Mouse (Mus musculus): ENCODE measurements around the gene Isg20l2. TPM values are rescaled to one million over a fixed set of nuclear protein-coding genes. Genes with fewer than 3 reads are reported as not detected.
"Not testable (repeated sequence)": the region's sequence is repeated elsewhere in the genome, so short reads cannot be mapped to it uniquely, and the experiment has no call there.

Gene Isg20l2
- total RNA-seq (2021) = 10 to 100 TPM; 15.7 TPM
- long read RNA-seq, experiment 1, transcript Isg20l2-201 (4 exons, 2,893 nt) = major isoform, 24 of 27 reads
- long read RNA-seq, experiment 1, partial matches to known transcripts = 2 of 27 reads
- long read RNA-seq, experiment 1, other reads (novel, unspliced or antisense) = 1 of 27 reads
- long read RNA-seq, experiment 2, transcript Isg20l2-201 (4 exons, 2,893 nt) = major isoform, 16 of 20 reads
- long read RNA-seq, experiment 2, partial matches to known transcripts = 4 of 20 reads
- long read RNA-seq, experiment 2, other reads (novel, unspliced or antisense) = 0 of 20 reads

DNA sequence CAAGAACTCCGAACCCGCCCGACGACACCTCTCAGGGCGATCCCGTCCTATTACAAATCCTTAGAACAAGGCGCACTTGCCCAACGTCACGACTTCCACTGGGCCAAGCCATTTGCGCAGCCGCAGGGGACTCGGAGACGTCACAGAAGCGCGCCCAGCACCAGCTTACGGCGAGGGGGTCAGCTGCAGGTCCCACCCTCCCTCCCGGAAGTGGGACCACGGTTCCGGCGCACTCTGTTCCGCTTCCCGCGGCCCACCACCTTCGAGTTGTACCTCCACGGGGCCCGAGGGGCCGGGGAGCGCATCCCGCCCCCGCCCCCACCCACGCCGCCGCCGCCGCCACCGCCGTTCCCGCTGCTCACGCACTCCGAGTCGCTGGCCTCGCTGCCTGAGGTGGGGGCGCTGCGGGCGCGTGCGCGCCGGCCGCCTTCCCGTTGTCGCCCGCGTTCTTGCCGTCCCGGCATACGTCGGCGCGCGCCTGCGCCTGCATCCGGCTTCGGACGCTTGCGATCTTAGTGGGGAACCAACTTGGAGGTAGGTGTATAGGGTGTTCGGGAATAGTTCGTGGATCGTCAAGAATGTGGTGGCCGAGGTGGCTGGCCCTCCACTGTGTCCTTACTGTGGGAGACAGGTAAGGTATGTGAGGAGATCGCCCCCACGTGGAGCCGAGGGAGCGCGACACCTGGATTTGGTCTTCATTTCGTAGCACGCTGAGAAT lies at the start of gene Isg20l2, which contains the start of gene Rrnad1:
Gene Isg20l2, plus strand, starts transcription at position 237 of the 718 bp plus-strand sequence.
Gene Rrnad1, minus strand, starts transcription at position 640 of the 718 bp plus-strand sequence.
- intact Hi-C loops (cut with DNase I) = loop anchor here (10.0 kb wide), 1 partner anchor 135 kb away; the partner anchor contains the start of genes Insrr and Ntrk1
- peak; percentile 96 to 98 for DNase-seq

DNA sequence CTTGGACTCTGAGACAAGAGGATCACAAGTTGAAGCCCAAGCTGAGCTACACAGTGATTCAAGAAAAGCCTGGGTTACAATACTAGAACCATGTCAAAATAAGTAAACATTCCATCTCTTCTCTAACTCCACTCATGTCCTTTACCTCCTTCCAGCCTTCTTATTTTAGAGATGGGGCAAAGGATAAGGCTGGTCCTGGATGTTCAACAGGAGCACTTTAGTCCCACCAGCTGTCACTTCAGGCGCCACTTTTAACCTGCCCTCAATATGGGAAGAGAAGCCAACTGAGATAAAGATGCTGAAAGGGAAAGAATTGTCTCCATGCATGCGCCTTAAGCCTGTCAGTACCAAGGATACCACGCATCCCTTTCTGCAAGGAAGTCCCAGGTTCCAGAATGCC lies 45.8 kb upstream of the Isg20l2 start:
- intact Hi-C loops (cut with DNase I) = no loop called here
- no peak for DNase-seq

DNA sequence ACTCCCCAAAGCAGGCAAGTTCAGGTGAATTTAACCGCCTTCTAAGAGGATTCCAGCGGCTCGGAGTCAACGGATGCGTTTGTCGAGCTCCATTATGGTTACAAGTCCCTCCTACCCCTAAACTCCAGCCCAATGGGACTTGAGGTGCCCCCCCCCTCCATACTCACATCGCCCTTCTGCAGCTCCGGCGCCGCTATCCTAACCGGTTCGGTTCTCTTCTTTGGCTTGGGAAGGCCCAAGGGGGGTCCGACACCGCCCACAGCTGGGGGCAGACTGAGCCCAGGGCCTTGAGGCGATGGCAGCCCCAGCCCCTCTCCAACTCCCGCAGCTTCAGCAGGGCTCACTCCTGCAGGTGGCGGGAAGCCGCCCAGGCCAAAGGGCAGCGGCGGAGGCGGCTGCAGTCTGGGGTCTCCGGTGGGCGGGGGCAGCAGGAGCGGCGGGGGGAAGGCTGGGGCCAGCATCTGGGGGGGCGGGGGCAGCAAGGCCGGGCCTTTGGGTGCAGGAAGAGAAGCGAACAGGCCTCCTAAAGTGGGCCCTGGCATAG lies 45.3 kb upstream of the Isg20l2 start:
- intact Hi-C loops (cut with DNase I) = loop anchor here (5.0 kb wide), 1 partner anchor 43 kb away; no protein-coding TSS in a partner anchor
- DNase-seq = peak; percentile 40 to 49

DNA sequence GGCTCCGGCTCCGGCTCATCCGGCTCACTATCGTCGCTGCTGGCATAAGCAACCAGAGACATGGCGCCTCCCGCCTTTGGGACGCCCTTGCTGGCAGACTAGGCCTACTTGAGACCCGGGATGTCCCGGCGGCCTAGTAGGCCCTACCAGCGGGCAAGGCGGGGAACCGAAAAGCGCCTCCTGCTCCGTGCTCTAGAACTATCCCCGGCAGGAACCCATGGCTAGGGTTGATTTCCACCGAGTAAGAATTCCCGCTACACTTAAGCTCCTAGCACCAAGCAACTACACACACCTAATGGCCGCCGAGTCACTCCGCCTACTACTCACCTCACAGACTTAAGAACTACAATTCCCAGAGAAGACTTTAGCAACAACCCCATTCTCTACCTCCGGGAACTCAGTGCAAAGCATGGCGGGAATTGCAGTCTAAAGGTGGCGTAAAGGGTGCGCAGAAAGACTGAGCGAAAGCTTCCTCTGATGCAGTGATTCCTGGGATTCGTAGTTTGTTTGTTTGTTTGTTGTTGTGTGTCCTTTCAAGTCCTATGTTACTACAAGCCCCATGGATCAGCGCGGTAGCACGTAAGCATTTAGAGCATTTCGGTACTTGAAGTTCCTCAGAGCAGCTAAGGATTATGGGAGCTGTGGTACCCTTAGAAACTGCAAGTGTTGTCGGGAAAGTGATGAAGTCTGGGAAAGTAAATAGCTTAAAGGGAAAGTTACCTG lies 44.7 kb upstream of the Isg20l2 start, which contains the start of gene Prcc:
Gene Prcc, minus strand, starts transcription at position 328 of the 723 bp plus-strand sequence.
- intact Hi-C loops (cut with DNase I) = loop anchor here (1.0 to 5.0 kb wide), 2 partner anchors 21 to 42 kb away; partner anchors contain the start of gene Hdgf
- peak; percentile 85 for DNase-seq

DNA sequence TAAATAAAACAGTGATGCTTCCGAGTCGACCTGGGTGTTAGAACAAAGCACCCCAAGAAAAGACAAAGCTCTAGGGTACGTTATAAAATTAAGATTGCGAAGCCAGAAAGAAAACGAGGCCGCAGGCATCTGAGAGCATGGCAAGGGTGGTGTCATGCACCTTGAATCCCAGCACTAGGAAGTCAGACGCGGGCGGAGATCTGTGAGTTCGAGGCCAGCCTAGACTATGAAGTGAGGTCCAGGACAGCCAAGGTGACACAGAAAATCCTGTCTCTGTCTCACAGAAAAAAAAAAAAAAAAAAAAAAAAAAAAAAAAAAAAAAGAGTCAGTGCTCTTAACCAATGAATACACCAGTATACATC lies 44.1 kb upstream of the Isg20l2 start:
- peak; percentile 31 to 37 for DNase-seq
- intact Hi-C loops (cut with DNase I) = loop anchor here (1.0 to 5.0 kb wide), 2 partner anchors 20 to 41 kb away; partner anchors contain the start of gene Hdgf

DNA sequence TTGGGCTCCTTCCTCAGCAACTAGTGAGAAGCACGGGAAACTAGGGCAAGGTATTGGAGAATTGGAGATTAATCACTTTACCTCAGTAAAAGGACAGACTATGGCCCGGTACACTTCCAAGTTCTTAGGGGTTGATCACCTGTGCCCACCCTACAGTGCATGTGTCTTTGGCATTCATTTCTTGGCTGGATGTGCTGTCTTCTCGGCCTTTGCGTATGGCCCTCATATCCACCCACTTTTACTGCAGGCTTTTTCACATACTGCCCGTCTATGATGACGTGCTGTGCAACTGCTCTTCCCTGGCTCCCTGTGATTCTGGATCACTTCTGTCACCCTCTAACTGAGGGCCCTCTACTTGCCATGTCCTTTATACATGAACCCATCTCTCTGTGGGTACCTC lies 43.7 kb upstream of the Isg20l2 start:
- DNase-seq = no peak
- intact Hi-C loops (cut with DNase I) = loop anchor here (1.0 to 5.0 kb wide), 2 partner anchors 20 to 41 kb away; partner anchors contain the start of gene Hdgf

DNA sequence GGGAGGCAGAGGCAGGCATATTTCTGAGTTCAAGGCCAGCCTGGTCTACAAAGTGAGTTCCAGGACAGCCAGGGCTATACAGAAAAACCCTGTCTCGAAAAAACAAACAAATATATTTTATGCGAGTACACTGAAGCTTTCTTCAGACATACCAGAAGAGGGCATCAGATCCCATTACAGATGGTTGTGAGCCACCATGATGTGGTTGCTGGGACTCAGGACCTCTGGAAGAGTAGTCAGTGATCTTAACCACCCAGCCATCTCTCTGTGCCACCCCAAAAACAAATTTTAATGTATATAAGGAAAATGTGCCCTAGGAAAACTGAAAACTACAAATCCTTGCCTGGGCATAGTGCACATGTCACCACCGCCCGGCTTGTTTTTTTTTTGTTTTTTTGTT lies 42.7 kb upstream of the Isg20l2 start:
- intact Hi-C loops (cut with DNase I) = loop anchor here (5.0 kb wide), 1 partner anchor 40 kb away; no protein-coding TSS in a partner anchor
- not testable (repeated sequence) for DNase-seq

DNA sequence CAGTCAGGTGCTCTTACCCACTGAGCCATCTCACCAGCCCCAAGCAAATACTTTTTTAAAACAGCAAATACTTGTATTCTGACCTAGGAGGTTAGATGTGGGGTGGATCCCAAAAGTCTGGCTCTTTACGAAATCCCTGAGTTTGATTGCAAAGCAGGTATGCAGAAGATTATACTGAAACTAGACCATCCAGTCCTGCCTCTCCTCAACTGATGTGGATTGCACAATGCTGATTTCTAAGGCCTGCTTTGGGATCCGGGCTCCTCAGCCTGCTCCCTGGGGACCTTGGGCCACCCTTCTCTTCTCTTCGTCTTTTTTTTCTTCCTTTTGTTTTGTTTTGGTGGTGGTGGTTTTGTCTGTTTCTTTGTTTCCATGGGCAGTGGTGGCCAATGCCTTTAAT lies 38.6 kb upstream of the Isg20l2 start:
- intact Hi-C loops (cut with DNase I) = no loop called here
- DNase-seq = no peak

DNA sequence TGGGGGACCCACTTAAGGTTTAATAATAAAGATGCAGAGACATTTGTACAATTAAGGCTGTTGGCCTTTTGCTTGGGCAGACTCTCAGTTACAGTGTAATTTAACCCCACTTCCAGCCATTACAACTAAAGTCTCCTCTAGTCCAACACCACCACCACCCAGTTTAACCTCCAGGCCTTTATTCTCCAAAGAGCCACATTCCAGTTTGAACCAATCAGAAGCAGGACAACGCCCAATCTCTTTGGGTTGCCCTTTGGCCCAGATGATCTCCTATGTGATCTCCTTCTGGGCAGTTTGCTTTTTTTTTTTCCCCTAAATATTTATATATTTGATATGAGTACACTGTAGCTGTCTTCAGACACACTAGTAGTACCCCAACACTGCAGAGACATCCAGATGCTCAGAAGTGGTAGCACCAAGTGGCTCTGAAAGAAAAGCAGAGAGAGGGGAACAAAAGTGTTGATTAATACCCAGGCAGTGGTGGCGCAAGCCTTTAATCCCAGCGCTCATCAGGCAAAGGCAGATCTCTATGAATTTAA lies 36.7 kb upstream of the Isg20l2 start:
- intact Hi-C loops (cut with DNase I) = no loop called here
- no peak for DNase-seq

DNA sequence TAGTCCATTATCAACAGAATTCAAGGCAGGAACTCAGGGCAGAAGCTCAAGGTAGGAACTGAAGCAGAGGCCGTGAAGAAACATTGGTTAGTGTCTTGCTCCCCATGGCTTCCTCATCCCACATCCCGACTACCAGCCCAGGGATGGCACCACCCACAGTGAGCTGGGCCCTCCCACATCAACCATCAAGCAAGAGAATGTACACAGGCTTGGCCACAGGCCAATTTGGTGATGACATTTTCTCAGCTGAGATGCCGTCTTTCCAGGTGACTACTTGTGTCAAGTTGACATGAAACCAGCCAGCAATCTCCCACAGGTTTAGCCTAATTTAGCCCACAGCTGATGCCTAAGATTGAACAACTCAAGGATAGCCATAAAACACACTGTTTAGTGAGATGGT lies 30.8 kb upstream of the Isg20l2 start:
- DNase-seq = no peak
- intact Hi-C loops (cut with DNase I) = no loop called here

DNA sequence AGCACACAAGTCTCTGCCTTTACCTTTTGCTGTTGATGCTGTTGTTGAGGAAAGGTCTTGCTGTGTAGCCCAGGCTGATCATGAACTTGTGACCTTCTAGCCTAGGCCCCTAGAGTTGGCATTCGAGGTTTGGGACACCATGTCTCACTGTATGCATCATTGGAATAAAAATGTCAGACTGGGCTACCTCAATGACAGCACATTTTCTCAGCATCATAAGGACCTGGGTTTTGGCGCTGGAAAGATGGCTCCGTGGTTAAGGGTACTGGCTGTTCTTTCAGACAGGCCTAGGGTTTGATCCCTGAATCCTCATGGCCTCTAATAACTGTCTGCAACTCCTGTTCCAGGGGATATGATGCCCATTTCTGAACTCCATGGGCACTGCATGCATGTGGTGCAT lies 30.3 kb upstream of the Isg20l2 start:
- no peak for DNase-seq
- intact Hi-C loops (cut with DNase I) = no loop called here

DNA sequence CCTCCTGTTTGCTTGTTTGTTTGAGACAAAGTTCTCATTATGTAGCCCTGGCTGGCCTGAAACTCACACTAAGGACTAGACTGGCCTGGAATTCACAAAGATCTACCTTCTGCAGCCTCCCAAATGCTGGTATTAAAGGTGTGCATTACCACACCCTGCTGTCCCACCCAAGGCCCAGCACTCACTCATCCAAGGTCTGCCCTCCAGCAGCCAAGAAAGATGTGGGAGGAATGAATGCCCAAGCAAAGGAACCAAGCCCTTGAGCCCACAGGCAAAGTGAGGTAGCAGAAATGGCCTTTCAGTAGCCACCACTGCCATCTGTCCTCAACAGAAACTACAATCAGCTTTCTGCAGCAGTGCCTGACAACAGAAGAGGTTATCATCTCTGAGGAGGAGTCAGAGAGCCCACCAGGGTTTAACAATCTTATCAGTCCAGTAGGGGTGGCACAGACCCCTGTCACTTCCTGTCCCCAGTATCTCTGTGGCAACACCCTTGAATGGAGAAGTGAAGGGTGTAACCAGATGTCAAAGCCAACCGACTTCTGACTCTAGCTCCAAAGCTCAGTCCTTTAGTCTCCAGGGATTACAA lies 29.0 kb upstream of the Isg20l2 start:
- DNase-seq = no peak
- intact Hi-C loops (cut with DNase I) = no loop called here

DNA sequence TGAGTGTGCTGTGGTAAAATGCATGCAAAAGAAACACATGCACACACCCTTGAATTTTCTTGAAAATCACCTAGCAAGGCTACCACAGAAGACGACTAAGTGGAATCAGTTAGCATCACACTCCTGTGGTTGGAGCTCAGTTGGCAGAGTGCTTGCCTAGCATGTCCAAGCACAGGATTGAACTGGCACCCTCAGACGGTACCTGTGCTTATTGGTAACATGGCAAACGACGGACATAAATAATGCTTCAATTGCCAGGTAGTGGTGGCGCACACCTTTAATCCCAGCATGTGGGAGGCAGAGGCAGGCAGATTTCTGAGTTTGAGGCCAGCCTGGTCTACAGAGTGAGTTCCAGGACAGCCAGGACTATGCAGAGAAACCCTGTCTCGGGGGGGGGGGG lies 28.2 kb upstream of the Isg20l2 start:
- intact Hi-C loops (cut with DNase I); DNase-seq: not testable (repeated sequence)

DNA sequence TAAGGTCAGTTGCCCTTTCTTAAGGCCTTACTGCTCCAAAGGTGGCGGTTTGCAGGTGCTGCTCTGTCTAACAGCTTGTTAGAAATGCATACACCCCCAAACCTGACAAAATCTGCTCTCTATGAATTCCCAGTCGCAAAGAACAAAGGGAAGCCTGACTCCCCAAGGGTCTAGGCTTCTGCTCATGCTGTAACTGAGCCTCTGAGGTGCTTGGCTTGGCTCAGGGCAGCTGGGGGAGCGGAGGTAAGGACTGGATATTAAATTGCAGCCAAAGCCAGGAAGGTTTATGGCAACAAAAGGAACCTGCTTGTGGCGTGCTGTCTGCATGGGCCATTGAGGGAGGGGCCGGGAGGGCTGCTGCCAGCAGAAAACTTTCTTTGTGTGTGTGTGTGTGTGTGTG lies 26.3 kb upstream of the Isg20l2 start:
- no peak for DNase-seq
- intact Hi-C loops (cut with DNase I) = no loop called here

DNA sequence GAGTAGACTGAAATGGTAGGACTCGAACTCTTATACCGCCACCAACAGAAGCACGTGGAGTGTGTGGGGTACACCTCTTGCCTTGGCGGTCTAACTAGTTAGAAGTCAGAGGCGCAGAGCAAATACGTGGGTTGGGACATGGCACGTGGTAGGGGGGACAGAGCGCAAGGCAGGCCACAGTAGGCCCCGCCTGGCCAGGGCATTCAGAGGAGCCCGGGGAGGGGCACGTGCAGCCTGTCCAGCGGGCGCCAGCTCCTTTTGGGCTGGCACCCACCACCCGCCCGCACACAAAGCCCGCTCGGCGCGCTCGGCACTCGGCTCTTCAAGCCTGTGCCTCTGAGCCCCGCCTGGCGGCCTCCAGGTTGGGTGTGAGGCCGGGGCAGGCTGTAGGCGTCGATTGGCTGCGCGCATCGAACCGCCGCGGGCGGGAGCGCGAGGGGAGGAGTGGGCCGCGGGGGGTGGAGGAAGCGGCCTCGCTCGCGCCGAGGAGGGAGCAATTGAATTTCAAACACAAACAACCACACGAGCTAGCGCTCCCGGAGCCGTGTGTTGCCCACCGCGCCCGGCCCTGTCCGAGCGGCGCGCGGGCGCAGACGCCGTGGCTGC lies 24.1 kb upstream of the Isg20l2 start, which contains the start of gene Hdgf:
Gene Hdgf, plus strand, starts transcription at position 442 of the 606 bp plus-strand sequence.
- DNase-seq = peak; percentile 93 to 96
- intact Hi-C loops (cut with DNase I) = loop anchor here (1.0 kb wide), 1 partner anchor 20 kb away; no protein-coding TSS in a partner anchor

DNA sequence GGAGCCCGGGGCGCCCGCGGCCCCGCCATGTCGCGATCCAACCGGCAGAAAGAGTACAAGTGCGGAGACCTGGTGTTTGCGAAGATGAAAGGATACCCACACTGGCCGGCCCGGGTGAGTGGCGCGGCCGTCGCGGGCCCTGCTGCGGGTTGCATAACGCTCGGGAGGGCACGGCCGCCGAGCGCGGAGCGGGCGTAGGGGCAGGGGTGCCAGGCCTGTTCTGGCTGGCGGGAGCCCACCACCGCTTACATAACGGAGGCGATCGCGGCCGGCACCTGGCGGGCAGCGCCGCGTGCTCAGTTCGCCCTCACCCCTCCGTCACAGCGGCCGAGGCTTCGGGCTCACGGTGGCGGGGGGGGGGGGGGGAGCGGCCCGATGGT lies 23.5 kb upstream of the Isg20l2 start:
- DNase-seq = peak; percentile 68 to 69
- intact Hi-C loops (cut with DNase I) = loop anchor here (1.0 kb wide), 1 partner anchor 20 kb away; no protein-coding TSS in a partner anchor

DNA sequence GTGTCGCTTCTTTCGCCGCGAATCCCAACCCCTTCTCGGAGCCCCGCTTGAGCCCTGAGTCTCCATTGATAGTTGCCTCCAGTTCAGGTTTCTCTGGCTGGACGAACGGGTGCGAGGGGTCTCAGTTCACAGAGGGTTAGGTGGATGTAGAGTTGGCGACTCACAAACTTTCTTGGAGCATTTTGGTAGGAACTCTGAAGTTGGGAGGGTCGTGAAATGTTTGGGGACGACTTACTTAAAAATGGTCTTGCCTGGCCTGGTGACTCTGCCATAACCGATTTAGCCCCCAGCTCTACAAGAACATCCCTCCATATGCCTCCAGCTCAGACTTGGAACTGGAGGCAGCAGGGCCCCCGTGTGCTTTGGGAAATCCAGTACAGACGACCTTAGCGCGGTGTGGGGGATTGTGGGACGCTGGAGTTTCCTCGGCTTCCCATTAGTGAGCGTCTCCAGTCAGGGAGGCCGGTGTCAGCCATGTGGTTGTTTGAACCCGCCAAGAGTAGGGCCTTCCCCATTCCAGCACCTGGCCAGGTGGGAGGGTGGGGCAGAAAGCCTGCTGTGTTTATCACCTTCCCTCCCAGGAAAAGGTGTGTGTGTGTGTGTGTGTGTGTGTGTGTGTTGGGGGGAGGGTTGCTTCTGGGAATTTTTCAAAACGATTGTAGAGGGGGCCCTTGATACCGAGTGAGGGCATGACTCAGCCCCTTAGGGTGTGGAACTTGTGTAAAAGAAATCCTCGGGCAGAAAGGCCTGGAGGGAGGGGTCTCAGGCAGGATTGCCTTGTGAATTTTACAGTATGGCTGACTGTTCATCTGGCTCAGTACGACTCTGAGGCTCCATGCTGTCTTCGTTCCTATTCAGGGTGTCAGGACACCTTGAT lies 22.9 kb upstream of the Isg20l2 start:
- DNase-seq = peak; percentile 33 to 38
- intact Hi-C loops (cut with DNase I) = loop anchor here (1.0 kb wide), 1 partner anchor 21 kb away; no protein-coding TSS in a partner anchor

DNA sequence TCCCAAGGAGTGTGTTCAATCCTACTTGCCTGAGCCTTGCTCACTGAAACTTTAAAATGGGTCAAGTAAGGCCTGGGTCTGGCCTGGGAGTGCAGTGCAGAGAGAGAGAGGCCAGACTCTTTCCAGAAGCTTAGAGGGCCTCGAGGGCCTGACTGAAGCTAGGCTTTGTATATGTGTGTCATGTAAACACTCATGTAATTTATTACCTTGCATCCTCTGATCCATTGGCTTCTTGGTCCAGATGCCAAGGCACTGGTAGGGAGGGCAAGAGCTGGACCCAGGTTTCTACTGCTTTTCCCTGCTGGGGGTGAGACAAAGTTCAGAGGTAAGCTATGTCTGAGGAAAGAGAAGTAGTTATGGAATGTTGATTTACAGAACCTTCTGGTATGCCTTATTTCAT lies 22.2 kb upstream of the Isg20l2 start:
- intact Hi-C loops (cut with DNase I) = no loop called here
- no peak for DNase-seq
